Mouse (Mus musculus): ENCODE results near the gene Rpl3. TPM values are rescaled to one million over a fixed set of nuclear protein-coding genes. Genes with fewer than 3 reads are reported as not detected.

Rpl3 gene
- polyA plus RNA-seq, 1 experiment from 2014 or later = 1,482 TPM

DNA sequence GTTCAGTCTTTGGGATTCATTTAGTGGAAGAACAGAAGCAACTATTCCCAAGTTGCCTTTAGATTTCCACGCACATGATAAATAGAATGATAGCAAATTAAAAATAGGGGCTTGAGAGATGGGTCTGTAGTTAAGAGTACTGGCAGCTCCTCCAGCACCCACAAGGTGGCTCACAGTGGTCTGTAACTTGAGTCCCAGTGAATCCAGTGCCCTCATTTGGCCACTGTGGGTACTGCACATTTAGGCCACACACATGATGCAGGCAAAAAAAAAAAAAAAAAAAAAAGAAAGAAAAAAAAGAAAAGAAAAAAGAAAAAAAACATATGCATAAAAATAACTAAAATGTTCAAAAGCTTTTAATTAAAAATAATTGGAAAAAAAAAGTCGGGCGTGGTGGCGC is 3.0 kb downstream of the Rpl3 start:
- peak; percentile 97 for DNase-seq (ENCODE audit: low spot score)
- ATAC-seq (replicated peaks; ENCODE audit: low FRiP score, low TSS enrichment, low read depth) = no peak

GRCm38 (mm10) chr15:80087406-80088012 is 4.2 kb downstream of the Rpl3 start:
- no peaks in the 10 kb centered on the region for H3K9me3 ChIP-seq (ENCODE audit: control insufficient read depth, low read length)
- WGBS = 87% methylated on average over 9 of the region's 9 CpGs
- no peak for ATAC-seq (replicated peaks; ENCODE audit: low FRiP score, low TSS enrichment, low read depth)
- H3K4me3 ChIP-seq (ENCODE audit: low read depth, low read length) = no peak overlapping the region
- H3K9ac ChIP-seq (ENCODE audit: low read length) = no peak overlapping the region
- no peak overlapping the region for H3K4me2 ChIP-seq (ENCODE audit: low read length)
- peaks cover 9% of the 10 kb centered on the region; the same call in 1 of the 2 replicates for H3K4me1 ChIP-seq (replicated peaks; ENCODE audit: control insufficient read depth, insufficient read depth, low read length)
- no peaks in the 10 kb centered on the region for H3K36me3 ChIP-seq (ENCODE audit: control insufficient read depth, insufficient read depth, low read length)
- no peak overlapping the region for H3K27ac ChIP-seq (ENCODE audit: low read depth)
- peaks cover 28% of the 10 kb centered on the region for H3K27me3 ChIP-seq (replicated peaks; ENCODE audit: control insufficient read depth, insufficient read depth, low read length)
- no peak for DNase-seq (ENCODE audit: low spot score)

More for the DNA sequence above, 3.0 kb downstream of the Rpl3 start:
- Histone ChIP-seq H3K4me2 (ENCODE audit: low read length) (no peak overlapping the region), H3K9me3 (ENCODE audit: control insufficient read depth, low read length) (no peaks in the 10 kb centered on the region), H3K9ac (ENCODE audit: low read length) (no peak overlapping the region), H3K27ac (ENCODE audit: low read depth) (no peak overlapping the region), H3K4me3 (ENCODE audit: low read depth, low read length) (no peak overlapping the region), H3K36me3 (ENCODE audit: control insufficient read depth, insufficient read depth, low read length) (no peaks in the 10 kb centered on the region), H3K4me1 (replicated peaks; ENCODE audit: control insufficient read depth, insufficient read depth, low read length) (peaks cover 9% of the 10 kb centered on the region; the same call in 1 of the 2 replicates), H3K27me3 (replicated peaks; ENCODE audit: control insufficient read depth, insufficient read depth, low read length) (peaks cover 33% of the 10 kb centered on the region)
- WGBS = 33% methylated on average over 4 of the region's 4 CpGs

DNA sequence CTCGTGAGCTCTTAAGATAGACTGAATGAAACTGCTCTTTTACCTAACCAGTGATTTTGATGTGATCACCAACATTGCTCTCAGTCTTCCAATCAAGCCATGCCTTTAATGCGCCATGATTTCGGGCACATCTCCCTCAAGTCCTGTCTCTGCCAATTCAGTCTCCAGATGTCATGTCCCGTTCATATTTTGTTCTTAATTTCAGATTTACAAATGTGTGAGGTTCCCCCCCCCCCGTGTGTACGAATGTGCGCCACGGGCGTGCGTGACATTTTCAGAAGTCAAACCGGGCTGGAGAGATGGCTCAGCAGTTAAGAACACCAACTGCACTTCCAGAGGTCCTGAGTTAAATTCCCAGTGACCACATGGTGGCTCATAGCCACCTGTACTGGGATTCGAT is 7.9 kb downstream of the Rpl3 start:
- peak overlapping the region; percentile 95 for H3K4me3 ChIP-seq (ENCODE audit: low read depth, low read length)
- 3% methylated on average over 12 of the region's 12 CpGs for WGBS
- no peaks in the 10 kb centered on the region for H3K9me3 ChIP-seq (ENCODE audit: control insufficient read depth, low read length)
- ATAC-seq (replicated peaks; ENCODE audit: low FRiP score, low TSS enrichment, low read depth) (peak; percentile 13; the same call in 1 of the 2 replicates), DNase-seq (ENCODE audit: low spot score) (no peak)
- peak overlapping the region; percentile 66 for H3K9ac ChIP-seq (ENCODE audit: low read length)
- peak overlapping the region; percentile 75 for H3K4me2 ChIP-seq (ENCODE audit: low read length)
- H3K4me1 ChIP-seq (replicated peaks; ENCODE audit: control insufficient read depth, insufficient read depth, low read length) = peaks cover 9% of the 10 kb centered on the region; the same call in 1 of the 2 replicates
- H3K36me3 ChIP-seq (ENCODE audit: control insufficient read depth, insufficient read depth, low read length) = peaks cover 37% of the 10 kb centered on the region
- H3K27ac ChIP-seq (ENCODE audit: low read depth) = peak overlapping the region; percentile 91
- H3K27me3 ChIP-seq (replicated peaks; ENCODE audit: control insufficient read depth, insufficient read depth, low read length) = no peaks in the 10 kb centered on the region

GRCm38 (mm10) chr15:80083276-80083731 is 8.4 kb downstream of the Rpl3 start:
- Histone ChIP-seq H3K4me2 (ENCODE audit: low read length) (peak overlapping the region; percentile 87), H3K36me3 (ENCODE audit: control insufficient read depth, insufficient read depth, low read length) (peaks cover 41% of the 10 kb centered on the region), H3K27me3 (replicated peaks; ENCODE audit: control insufficient read depth, insufficient read depth, low read length) (no peaks in the 10 kb centered on the region), H3K27ac (ENCODE audit: low read depth) (peak overlapping the region; percentile 91), H3K9ac (ENCODE audit: low read length) (peak overlapping the region; percentile 97), H3K9me3 (ENCODE audit: control insufficient read depth, low read length) (no peaks in the 10 kb centered on the region), H3K4me3 (ENCODE audit: low read depth, low read length) (peak overlapping the region; percentile 95), H3K4me1 (replicated peaks; ENCODE audit: control insufficient read depth, insufficient read depth, low read length) (peaks cover 9% of the 10 kb centered on the region; the same call in 1 of the 2 replicates)
- WGBS = under 1% methylated on average over 30 of the region's 30 CpGs
- ATAC-seq (replicated peaks; ENCODE audit: low FRiP score, low TSS enrichment, low read depth) = peak; percentile 90
- DNase-seq (ENCODE audit: low spot score) = peak; percentile 99

GRCm38 (mm10) chr15:80082661-80083275 is 8.9 kb downstream of the Rpl3 start:
- ATAC-seq (replicated peaks; ENCODE audit: low FRiP score, low TSS enrichment, low read depth) (peak; percentile 2; the same call in 1 of the 2 replicates), DNase-seq (ENCODE audit: low spot score) (no peak)
- peaks cover 46% of the 10 kb centered on the region for H3K36me3 ChIP-seq (ENCODE audit: control insufficient read depth, insufficient read depth, low read length)
- H3K27ac ChIP-seq (ENCODE audit: low read depth) = peak overlapping the region; percentile 91
- peak overlapping the region; percentile 87 for H3K4me2 ChIP-seq (ENCODE audit: low read length)
- H3K27me3 ChIP-seq (replicated peaks; ENCODE audit: control insufficient read depth, insufficient read depth, low read length) = no peaks in the 10 kb centered on the region
- peak overlapping the region; percentile 97 for H3K9ac ChIP-seq (ENCODE audit: low read length)
- peak overlapping the region; percentile 95 for H3K4me3 ChIP-seq (ENCODE audit: low read depth, low read length)
- H3K4me1 ChIP-seq (replicated peaks; ENCODE audit: control insufficient read depth, insufficient read depth, low read length) = peaks cover 9% of the 10 kb centered on the region; the same call in 1 of the 2 replicates
- WGBS = under 1% methylated on average over 21 of the region's 21 CpGs
- no peaks in the 10 kb centered on the region for H3K9me3 ChIP-seq (ENCODE audit: control insufficient read depth, low read length)

GRCm38 (mm10) chr15:80081801-80082546 is 9.7 kb downstream of the Rpl3 start:
- WGBS = 6% methylated on average over 11 of the region's 11 CpGs
- H3K4me2 ChIP-seq (ENCODE audit: low read length) = peak overlapping the region; percentile 87
- no peak for ATAC-seq (replicated peaks; ENCODE audit: low FRiP score, low TSS enrichment, low read depth)
- H3K4me3 ChIP-seq (ENCODE audit: low read depth, low read length) = peak overlapping the region; percentile 95
- H3K27ac ChIP-seq (ENCODE audit: low read depth) = peak overlapping the region; percentile 91
- H3K9me3 ChIP-seq (ENCODE audit: control insufficient read depth, low read length) = no peaks in the 10 kb centered on the region
- peaks cover 54% of the 10 kb centered on the region for H3K36me3 ChIP-seq (ENCODE audit: control insufficient read depth, insufficient read depth, low read length)
- no peaks in the 10 kb centered on the region for H3K27me3 ChIP-seq (replicated peaks; ENCODE audit: control insufficient read depth, insufficient read depth, low read length)
- DNase-seq (ENCODE audit: low spot score) = no peak
- peak overlapping the region; percentile 97 for H3K9ac ChIP-seq (ENCODE audit: low read length)
- peaks cover 9% of the 10 kb centered on the region; the same call in 1 of the 2 replicates for H3K4me1 ChIP-seq (replicated peaks; ENCODE audit: control insufficient read depth, insufficient read depth, low read length)

DNA sequence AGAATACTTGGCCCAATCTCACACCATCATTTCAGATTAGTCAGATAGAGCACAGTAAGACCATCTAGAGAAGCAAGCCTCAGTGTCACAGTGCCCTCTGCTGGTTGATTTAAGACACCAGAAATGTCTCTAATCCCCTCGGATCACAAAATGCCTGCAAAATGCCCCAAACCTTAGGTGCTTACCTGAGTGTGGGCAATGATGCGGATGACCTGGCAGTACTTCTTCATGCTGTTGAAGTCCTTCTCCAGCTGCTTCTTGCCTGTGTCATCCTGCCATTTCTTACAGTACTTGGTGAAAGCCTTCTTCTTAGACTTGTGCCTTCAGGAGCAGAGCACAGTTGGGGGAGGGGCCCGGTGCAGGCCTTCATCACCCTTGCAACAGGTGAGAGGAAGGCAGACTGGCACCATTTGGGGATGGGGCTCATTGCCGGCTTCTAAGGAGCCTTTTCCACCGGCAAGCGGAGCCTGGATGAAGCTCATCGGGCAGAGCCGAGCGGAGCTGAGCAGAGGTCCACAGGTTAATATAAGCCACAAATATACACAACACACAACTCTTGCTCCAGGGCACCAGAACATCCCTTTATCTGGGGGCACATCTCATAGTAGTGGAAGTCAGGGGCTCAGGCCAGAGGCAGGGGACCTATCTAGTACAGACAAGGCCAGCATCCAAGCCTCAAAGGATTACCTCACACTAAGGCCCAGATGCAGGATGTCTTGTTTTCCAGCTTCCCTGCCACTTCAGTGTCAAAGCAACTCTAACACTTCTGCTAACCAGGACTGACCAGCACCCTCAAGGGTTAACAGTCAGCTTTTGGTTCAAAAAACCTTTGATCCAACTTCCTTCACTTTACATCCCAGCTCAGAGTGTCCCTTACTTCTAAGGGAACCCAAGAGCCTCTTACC is 10.7 kb downstream of the Rpl3 start:
- DNase-seq (ENCODE audit: low spot score) = no peak
- H3K4me1 ChIP-seq (replicated peaks; ENCODE audit: control insufficient read depth, insufficient read depth, low read length) = peaks cover 9% of the 10 kb centered on the region; the same call in 1 of the 2 replicates
- peak overlapping the region; percentile 97 for H3K9ac ChIP-seq (ENCODE audit: low read length)
- peak overlapping the region; percentile 87 for H3K4me2 ChIP-seq (ENCODE audit: low read length)
- no peaks in the 10 kb centered on the region for H3K9me3 ChIP-seq (ENCODE audit: control insufficient read depth, low read length)
- peak overlapping the region; percentile 95 for H3K4me3 ChIP-seq (ENCODE audit: low read depth, low read length)
- H3K27ac ChIP-seq (ENCODE audit: low read depth) = no peak overlapping the region
- no peaks in the 10 kb centered on the region for H3K27me3 ChIP-seq (replicated peaks; ENCODE audit: control insufficient read depth, insufficient read depth, low read length)
- ATAC-seq (replicated peaks; ENCODE audit: low FRiP score, low TSS enrichment, low read depth) = no peak
- H3K36me3 ChIP-seq (ENCODE audit: control insufficient read depth, insufficient read depth, low read length) = peaks cover 59% of the 10 kb centered on the region
- 62% methylated on average over 9 of the region's 9 CpGs for WGBS
